In the genomic region with DNA sequence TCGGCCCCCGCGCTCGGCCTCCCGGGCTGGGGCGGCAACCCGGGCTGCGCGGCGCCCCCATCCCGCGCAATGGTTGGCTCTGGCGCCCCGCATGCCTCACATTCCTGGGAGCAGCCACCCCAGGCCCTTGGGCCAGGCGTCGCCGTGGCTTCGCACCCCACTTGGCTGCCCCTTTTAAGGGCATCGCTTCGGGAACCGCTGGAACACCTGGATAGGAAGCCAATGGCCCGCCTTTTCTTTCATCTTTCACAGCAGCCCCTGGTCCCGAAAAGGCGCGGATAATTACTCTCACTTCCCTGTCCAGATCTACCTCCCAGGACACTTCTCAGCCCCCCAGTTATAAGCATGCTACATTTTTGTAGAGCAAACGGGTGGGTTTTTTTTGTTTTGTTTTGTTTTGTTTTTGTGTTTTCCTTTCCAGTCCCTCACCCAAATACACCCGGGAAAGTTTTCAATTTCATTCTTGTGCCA, we compare ENCODE assay signal across 8 mouse cellular contexts.
A peak's percentile ranks its signal among the peaks of the same experiment; 100 is the strongest.
DNase-seq lines count a peak whose midpoint lies in the region; ATAC-seq and TF ChIP-seq lines count a peak whose summit lies in the region.

No protein-coding gene starts in this region.

- peak overlapping the region; percentile 44 for H3K27ac ChIP-seq in spleen, adult 2 months (ENCODE audit: insufficient read depth, low read length)
- peak overlapping the region; percentile 93; the same call in 1 of the 2 replicates for H3K27ac ChIP-seq in intestine, embryonic 14.5 days (ENCODE audit: low read depth)
- peak overlapping the region; percentile 90 for H3K27ac ChIP-seq in neural tube, embryonic 13.5 days (replicated peaks)

- peak overlapping the region; percentile 82 for H3K9ac ChIP-seq in intestine, embryonic 14.5 days (ENCODE audit: low read length)
- H3K9ac ChIP-seq in neural tube, embryonic 13.5 days, result peak overlapping the region; percentile 97

- peaks cover 15% of the 10 kb centered on the region for H3K36me3 ChIP-seq in erythroblast, embryonic 14.5 days (ENCODE audit: control insufficient read depth)
- no peaks in the 10 kb centered on the region for H3K36me3 ChIP-seq in spleen, adult 2 months (ENCODE audit: control insufficient read depth, insufficient read depth, low read length)
- no peaks in the 10 kb centered on the region for H3K36me3 ChIP-seq in intestine, embryonic 14.5 days (ENCODE audit: control insufficient read depth, insufficient read depth, low read length)
- no peaks in the 10 kb centered on the region for H3K36me3 ChIP-seq in neural tube, embryonic 13.5 days

- 7% methylated on average over 27 of the region's 27 CpGs for WGBS in spleen, adult 2 months
- WGBS in intestine, embryonic 14.5 days, result under 1% methylated on average over 27 of the region's 27 CpGs
- WGBS in neural tube, embryonic 13.5 days, result 3% methylated on average over 23 of the region's 27 CpGs

- H3K4me3 ChIP-seq in erythroblast, embryonic 14.5 days (replicated peaks), result peak overlapping the region; percentile 92
- peak overlapping the region; percentile 96 for H3K4me3 ChIP-seq in spleen, adult 2 months (ENCODE audit: extremely low read depth, insufficient read depth, insufficient read length)
- H3K4me3 ChIP-seq in intestine, embryonic 14.5 days (ENCODE audit: low read depth, low read length), result peak overlapping the region; percentile 94
- H3K4me3 ChIP-seq in neural tube, embryonic 13.5 days, result peak overlapping the region; percentile 93

- no peak for TF ChIP-seq CTCF in spleen, adult 2 months (IDR thresholded peaks at IDR 0.05; ENCODE audit: extremely low read depth, insufficient read depth, insufficient read length, insufficient replicate concordance)

- no peak for TF ChIP-seq POLR2A in spleen, adult 2 months (IDR thresholded peaks at IDR 0.05; ENCODE audit: low read depth, low read length)

- H3K9me3 ChIP-seq in erythroblast, embryonic 14.5 days (ENCODE audit: control insufficient read depth, low read length), result no peaks in the 10 kb centered on the region
- H3K9me3 ChIP-seq in intestine, embryonic 14.5 days (ENCODE audit: control insufficient read depth, low read length), result peaks cover 3% of the 10 kb centered on the region; the same call in 1 of the 2 replicates
- no peaks in the 10 kb centered on the region for H3K9me3 ChIP-seq in neural tube, embryonic 13.5 days

- no peak for ATAC-seq in erythroblast, adult 5-6 weeks (replicated peaks; ENCODE audit: low FRiP score, poor library complexity, severe bottlenecking)
- no peak for ATAC-seq in intestine, embryonic 14.5 days (replicated peaks; ENCODE audit: low FRiP score, low TSS enrichment, low read depth)
- ATAC-seq in neural tube, embryonic 13.5 days (ENCODE audit: low read depth), result peak; percentile 79; the same call in 1 of the 2 replicates

- peaks cover 37% of the 10 kb centered on the region for H3K27me3 ChIP-seq in erythroblast, embryonic 14.5 days (ENCODE audit: control insufficient read depth)
- H3K27me3 ChIP-seq in spleen, adult 2 months (ENCODE audit: control insufficient read depth, insufficient read depth, low read length), result 0 out of 2 replicates have a peak, but pooled peaks cover 2% of the 10 kb centered on the region
- no peaks in the 10 kb centered on the region for H3K27me3 ChIP-seq in intestine, embryonic 14.5 days (replicated peaks; ENCODE audit: control insufficient read depth, insufficient read depth, low read length)
- no peaks in the 10 kb centered on the region for H3K27me3 ChIP-seq in neural tube, embryonic 13.5 days

- H3K4me2 ChIP-seq in intestine, embryonic 14.5 days (ENCODE audit: low read length), result peak overlapping the region; percentile 74
- peak overlapping the region; percentile 85 for H3K4me2 ChIP-seq in neural tube, embryonic 13.5 days

- DNase-seq in spleen, adult 2 months (ENCODE audit: low read depth in 1 of 2, low spot score in 2 of 2), result no peak
- no peak for DNase-seq in spleen, adult 12 weeks (ENCODE audit: low spot score)
- DNase-seq in intestine, embryonic 14.5 days (ENCODE audit: low spot score), result peak; percentile 76
- no peak for DNase-seq in adrenal gland, postnatal 25 days
- DNase-seq in cerebellum, adult 9-11 months, result no peak

- peaks cover 45% of the 10 kb centered on the region for H3K4me1 ChIP-seq in erythroblast, embryonic 14.5 days (ENCODE audit: control insufficient read depth)
- peaks cover 21% of the 10 kb centered on the region; the same call in 1 of the 2 replicates for H3K4me1 ChIP-seq in spleen, adult 2 months (ENCODE audit: control insufficient read depth, insufficient read depth, insufficient read length)
- peaks cover 42% of the 10 kb centered on the region for H3K4me1 ChIP-seq in intestine, embryonic 14.5 days (replicated peaks; ENCODE audit: control insufficient read depth, insufficient read depth, low read length)
- H3K4me1 ChIP-seq in neural tube, embryonic 13.5 days (replicated peaks), result peaks cover 59% of the 10 kb centered on the region
